Mouse (Mus musculus) C2C12 (cell line): ENCODE data around the gene Ak1. TPM values are rescaled to one million over a fixed set of nuclear protein-coding genes. Genes with fewer than 3 reads are reported as not detected.

Source experiments
- H3K27me3 ChIP-seq: one replicate; pipeline ENCODE4 v1.6.1; 2011; ENCODE audit not compliant: control insufficient read depth, insufficient read depth, insufficient read length
- H3K36me3 ChIP-seq: one replicate; pipeline ENCODE4 v1.6.1; 2011; ENCODE audit not compliant: control insufficient read depth, insufficient read depth
- H3K4me3 ChIP-seq: one replicate; pipeline ENCODE4 v1.5.1; 2011; ENCODE audit warnings: mild to moderate bottlenecking, control low read depth; ENCODE audit not compliant: poor library complexity, insufficient read depth, severe bottlenecking
- H3K79me2 ChIP-seq: one replicate; pipeline ENCODE4 v1.6.1; 2011; ENCODE audit not compliant: control insufficient read depth, insufficient read depth
- H3K79me3 ChIP-seq: one replicate; pipeline ENCODE4 v1.6.1; 2011; ENCODE audit warnings: low read depth, control low read depth
- H3ac ChIP-seq: one replicate; pipeline ENCODE3; 2011; ENCODE audit warnings: low read depth; ENCODE audit not compliant: control insufficient read depth, insufficient read length
- CEBPB ChIP-seq: IDR thresholded peaks from one replicate; pipeline ENCODE4 v1.6.1; 2011; ENCODE audit warnings: low read depth, mild to moderate bottlenecking, control low read depth, moderate library complexity
- CTCF ChIP-seq: IDR thresholded peaks from one replicate; pipeline ENCODE4 v1.5.1; 2011; ENCODE audit not compliant: control insufficient read depth, insufficient read depth, insufficient read length
- FOSL1 ChIP-seq: IDR thresholded peaks from one replicate; pipeline ENCODE4 v1.8.0; 2011; ENCODE audit warnings: mild to moderate bottlenecking, low read length; ENCODE audit not compliant: poor library complexity, insufficient read depth, severe bottlenecking
- MAX ChIP-seq: IDR thresholded peaks from one replicate; pipeline ENCODE4 v1.6.1; 2011; ENCODE audit warnings: mild to moderate bottlenecking, control low read depth
- MYOD1 ChIP-seq: IDR thresholded peaks from one replicate; pipeline ENCODE4 v1.6.1; 2011; ENCODE audit warnings: low read depth; ENCODE audit not compliant: control insufficient read depth, insufficient read length
- MYOG ChIP-seq: IDR thresholded peaks from one replicate; pipeline ENCODE4 v1.6.1; 2011; ENCODE audit not compliant: control insufficient read depth, insufficient read length; ENCODE audit errors: extremely low read depth
- USF1 ChIP-seq: IDR thresholded peaks from one replicate; pipeline ENCODE4 v1.6.1; 2011; ENCODE audit warnings: low read depth, mild to moderate bottlenecking, control low read depth, moderate library complexity
- polyA plus RNA-seq: library from polyadenylated mRNA; unstranded; fragments of >200 nt; fragmentation: generic; extraction: Trizol; gene quantifications from one replicate; pipeline ENCODE4 v1.2.1, GENCODE M21; 2012; ENCODE audit warnings: missing spikeins

Gene Ak1
- polyA plus RNA-seq, 1 experiment: 184 TPM

DNA sequence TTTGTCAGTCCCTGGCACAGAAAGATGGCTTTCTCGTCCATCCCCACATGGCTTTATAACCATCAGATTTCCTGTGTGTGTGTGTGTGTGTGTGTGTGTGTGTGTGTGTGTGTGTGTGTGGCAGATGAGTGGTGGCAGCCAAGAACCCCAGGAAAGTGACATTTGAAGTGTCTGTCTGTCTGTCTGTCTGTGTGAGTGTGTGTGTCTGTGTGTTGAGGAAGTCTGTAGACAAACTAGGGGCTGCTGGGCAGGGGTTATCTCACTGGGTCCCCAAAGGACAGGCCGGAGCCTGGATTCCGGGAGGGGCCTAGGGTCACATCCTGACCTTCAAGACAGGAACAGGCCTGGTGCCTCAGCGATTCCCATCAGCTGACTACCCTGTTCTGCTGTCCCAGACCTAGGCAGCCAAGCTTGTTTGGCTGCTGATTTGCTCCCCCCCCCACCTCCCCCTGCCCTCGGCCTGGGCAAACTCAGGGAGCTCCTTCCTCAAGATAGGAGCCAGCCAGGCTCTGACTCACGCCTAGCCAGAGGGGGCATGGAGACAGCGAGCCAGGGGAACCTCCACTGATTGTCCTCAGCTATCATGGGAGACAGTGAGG, 40.0 kb downstream of the Ak1 start:
- Histone ChIP-seq H3K79me2 (no peaks in the 10 kb centered on the region), H3ac (no peak overlapping the region), H3K27me3 (no peaks in the 10 kb centered on the region), H3K36me3 (no peaks in the 10 kb centered on the region), H3K4me3 (no peak overlapping the region), H3K79me3 (no peaks in the 10 kb centered on the region)
- TF ChIP-seq CTCF (no peak), CEBPB (no peak), MAX (no peak), USF1 (no peak), MYOG (no peak), MYOD1 (no peak), FOSL1 (no peak)

GRCm38 (mm10) chr2:32662291-32662690, 40.7 kb downstream of the Ak1 start:
- Histone ChIP-seq H3K4me3 (no peak overlapping the region), H3K79me2 (no peaks in the 10 kb centered on the region), H3K79me3 (no peaks in the 10 kb centered on the region), H3K36me3 (no peaks in the 10 kb centered on the region), H3ac (no peak overlapping the region), H3K27me3 (no peaks in the 10 kb centered on the region)
- TF ChIP-seq USF1 (no peak), CEBPB (no peak), MYOD1 (no peak), MYOG (no peak), MAX (no peak)

- H3ac ChIP-seq: no peak overlapping the region
- H3K36me3 ChIP-seq: no peaks in the 10 kb centered on the region
These were observed 43.8 kb downstream of the Ak1 start for GRCm38 (mm10) chr2:32665345-32665744.

GRCm38 (mm10) chr2:32665853-32666252, 44.3 kb downstream of the Ak1 start:
- no peaks in the 10 kb centered on the region for H3K27me3 ChIP-seq
- TF ChIP-seq USF1 (no peak), MYOD1 (no peak), MAX (no peak), CTCF (no peak), CEBPB (no peak), MYOG (no peak), FOSL1 (no peak)
- H3K4me3 ChIP-seq: no peak overlapping the region
- H3K79me2 ChIP-seq: no peaks in the 10 kb centered on the region
- no peaks in the 10 kb centered on the region for H3K79me3 ChIP-seq
- H3K36me3 ChIP-seq: no peaks in the 10 kb centered on the region
- no peak overlapping the region for H3ac ChIP-seq

More at GRCm38 (mm10) chr2:32665345-32665744, 43.8 kb downstream of the Ak1 start:
- no peaks in the 10 kb centered on the region for H3K79me3 ChIP-seq
- H3K4me3 ChIP-seq: no peak overlapping the region
- no peaks in the 10 kb centered on the region for H3K27me3 ChIP-seq
- TF ChIP-seq FOSL1: no peak
- no peak for TF ChIP-seq CEBPB
- no peak for TF ChIP-seq MAX
- TF ChIP-seq MYOD1: no peak
- no peaks in the 10 kb centered on the region for H3K79me2 ChIP-seq

- H3K79me3 ChIP-seq: no peaks in the 10 kb centered on the region
- no peaks in the 10 kb centered on the region for H3K79me2 ChIP-seq
- no peaks in the 10 kb centered on the region for H3K27me3 ChIP-seq
- no peak for TF ChIP-seq MYOG
- TF ChIP-seq CTCF: no peak
- TF ChIP-seq FOSL1: no peak
- no peak for TF ChIP-seq MAX
- TF ChIP-seq USF1: no peak
- TF ChIP-seq MYOD1: no peak
- no peak for TF ChIP-seq CEBPB
- H3ac ChIP-seq: no peak overlapping the region
- no peaks in the 10 kb centered on the region for H3K36me3 ChIP-seq
- H3K4me3 ChIP-seq: no peak overlapping the region
These were observed 46.2 kb downstream of the Ak1 start for GRCm38 (mm10) chr2:32667775-32668174.

GRCm38 (mm10) chr2:32668176-32668575, 46.6 kb downstream of the Ak1 start:
- TF ChIP-seq MYOD1: no peak
- TF ChIP-seq FOSL1: no peak
- TF ChIP-seq CEBPB: no peak
- TF ChIP-seq USF1: no peak
- TF ChIP-seq MYOG: no peak
- TF ChIP-seq MAX: no peak
- no peak for TF ChIP-seq CTCF
- Histone ChIP-seq H3ac (no peak overlapping the region), H3K27me3 (no peaks in the 10 kb centered on the region), H3K79me3 (no peaks in the 10 kb centered on the region), H3K36me3 (no peaks in the 10 kb centered on the region), H3K79me2 (no peaks in the 10 kb centered on the region), H3K4me3 (no peak overlapping the region)
